Mouse (Mus musculus): ENCODE data around the gene Fut7. TPM values are rescaled to one million over a fixed set of nuclear protein-coding genes. Genes with fewer than 3 reads are reported as not detected.
A peak's percentile ranks its signal among the peaks of the same experiment; 100 is the strongest.
"Not testable (repeated sequence)": the region's sequence is repeated elsewhere in the genome, so short reads cannot be mapped to it uniquely, and the experiment has no call there.

The Fut7 gene
- under 1 TPM in 2 of 4 experiments, not detected in 2; 0.16 to 0.60 TPM for total RNA-seq (2022)

DNA sequence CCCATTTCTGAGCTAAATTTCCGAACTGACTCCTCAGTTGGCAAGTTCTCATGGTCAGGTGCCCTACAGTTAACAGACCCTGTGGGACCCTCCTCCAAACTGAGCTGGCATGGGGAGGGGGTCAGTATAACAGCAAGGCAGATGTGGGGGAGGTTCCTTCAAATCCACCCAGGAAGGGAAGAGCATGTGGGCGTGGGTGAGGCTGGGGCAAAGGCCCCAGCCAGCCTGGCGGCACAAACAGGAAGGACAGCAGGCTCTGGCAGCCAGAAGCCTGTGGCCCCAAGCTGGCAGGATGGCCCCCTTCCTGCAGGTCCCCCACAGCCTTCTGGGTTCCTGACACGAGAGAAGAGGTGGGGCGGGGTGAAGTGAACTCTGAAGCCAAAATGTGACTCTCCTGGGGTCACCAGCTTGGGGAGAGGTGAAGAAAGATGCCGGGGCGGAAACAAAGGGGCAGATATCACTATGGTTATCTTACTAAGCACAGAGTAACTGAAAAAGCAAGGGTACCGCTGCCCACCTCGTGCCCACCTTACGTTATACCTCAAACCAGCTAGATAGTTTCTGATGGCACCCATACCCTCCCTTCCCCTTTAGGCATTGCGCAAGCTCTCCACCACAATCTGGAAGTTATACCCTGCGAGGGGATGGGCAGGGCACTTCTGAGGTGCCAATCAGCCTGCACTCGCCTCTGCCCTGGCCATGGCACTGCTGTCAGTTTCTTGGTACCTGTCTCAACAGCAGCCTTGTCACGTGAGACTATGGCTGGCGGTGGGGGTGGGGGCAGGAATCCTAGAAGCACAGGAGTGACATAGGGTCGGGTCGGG, at the start of gene Fut7:
Gene Fut7, plus strand, starts transcription at position 681 of the 824 bp plus-strand sequence.
- DNase-seq (ENCODE audit: low spot score): no peak

GRCm38 (mm10) chr2:25373431-25373830, 49.6 kb upstream of the Fut7 start:
- DNase-seq (ENCODE audit: low spot score): no peak

DNA sequence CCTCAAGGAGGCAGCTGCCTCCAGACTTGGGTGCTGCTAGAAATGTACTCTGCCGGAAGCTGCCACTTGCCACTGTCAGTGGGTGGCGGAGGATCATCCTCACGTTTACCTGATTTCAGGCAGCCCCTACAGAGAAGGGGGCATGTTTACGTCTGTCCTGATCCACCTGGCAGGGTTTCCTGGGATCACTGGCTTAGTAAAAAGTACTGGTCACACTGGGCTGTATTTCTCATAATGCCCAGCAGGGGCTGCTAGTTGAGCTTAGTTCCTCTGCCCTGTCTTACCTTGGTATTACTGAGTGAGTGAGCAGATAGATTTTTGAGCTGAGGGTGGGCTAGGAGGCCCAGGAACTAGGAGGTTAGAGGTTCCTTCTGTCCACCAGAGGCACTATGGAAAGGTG, 46.5 kb upstream of the Fut7 start:
- peak; percentile 41 for DNase-seq (ENCODE audit: low spot score)

DNA sequence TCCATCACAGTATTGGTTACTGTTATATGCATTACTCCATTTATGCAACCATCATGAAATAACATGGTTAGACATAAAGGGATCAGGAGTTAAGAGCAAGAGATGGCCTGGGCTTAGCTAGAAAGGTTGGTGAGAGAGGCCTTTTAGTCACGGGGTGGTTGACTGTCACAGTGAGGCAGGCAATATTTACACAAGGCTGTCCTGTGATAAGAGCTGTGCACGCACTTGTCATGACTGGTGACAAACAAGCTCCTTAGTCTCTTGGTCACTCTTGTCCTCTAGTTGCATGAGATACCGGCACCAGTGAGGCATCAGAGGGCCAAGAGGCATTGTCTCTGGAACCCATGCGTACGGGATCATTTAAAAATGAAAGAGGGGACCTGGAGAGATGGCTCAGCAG, 38.6 kb upstream of the Fut7 start:
- no peak for DNase-seq (ENCODE audit: low spot score)

DNA sequence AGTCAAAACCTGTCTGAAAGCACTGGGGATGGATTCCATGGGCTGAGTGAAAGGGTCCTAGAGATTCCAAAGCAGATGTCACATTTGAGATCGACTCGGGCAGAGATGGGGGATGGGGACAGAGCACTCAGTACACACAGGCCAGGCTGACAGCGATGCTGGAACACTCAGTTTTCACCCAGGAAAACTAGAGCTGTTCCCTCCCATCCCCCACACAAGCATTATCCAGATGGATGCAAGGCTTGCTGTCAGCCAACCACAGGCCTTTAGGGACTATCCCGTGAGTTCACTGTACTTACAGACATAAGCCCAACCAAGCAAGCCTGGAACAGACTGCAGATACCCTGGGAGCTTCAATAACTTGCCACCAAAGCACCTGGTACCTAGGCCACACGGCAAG, 31.8 kb upstream of the Fut7 start:
- no peak for DNase-seq (ENCODE audit: low spot score)

DNA sequence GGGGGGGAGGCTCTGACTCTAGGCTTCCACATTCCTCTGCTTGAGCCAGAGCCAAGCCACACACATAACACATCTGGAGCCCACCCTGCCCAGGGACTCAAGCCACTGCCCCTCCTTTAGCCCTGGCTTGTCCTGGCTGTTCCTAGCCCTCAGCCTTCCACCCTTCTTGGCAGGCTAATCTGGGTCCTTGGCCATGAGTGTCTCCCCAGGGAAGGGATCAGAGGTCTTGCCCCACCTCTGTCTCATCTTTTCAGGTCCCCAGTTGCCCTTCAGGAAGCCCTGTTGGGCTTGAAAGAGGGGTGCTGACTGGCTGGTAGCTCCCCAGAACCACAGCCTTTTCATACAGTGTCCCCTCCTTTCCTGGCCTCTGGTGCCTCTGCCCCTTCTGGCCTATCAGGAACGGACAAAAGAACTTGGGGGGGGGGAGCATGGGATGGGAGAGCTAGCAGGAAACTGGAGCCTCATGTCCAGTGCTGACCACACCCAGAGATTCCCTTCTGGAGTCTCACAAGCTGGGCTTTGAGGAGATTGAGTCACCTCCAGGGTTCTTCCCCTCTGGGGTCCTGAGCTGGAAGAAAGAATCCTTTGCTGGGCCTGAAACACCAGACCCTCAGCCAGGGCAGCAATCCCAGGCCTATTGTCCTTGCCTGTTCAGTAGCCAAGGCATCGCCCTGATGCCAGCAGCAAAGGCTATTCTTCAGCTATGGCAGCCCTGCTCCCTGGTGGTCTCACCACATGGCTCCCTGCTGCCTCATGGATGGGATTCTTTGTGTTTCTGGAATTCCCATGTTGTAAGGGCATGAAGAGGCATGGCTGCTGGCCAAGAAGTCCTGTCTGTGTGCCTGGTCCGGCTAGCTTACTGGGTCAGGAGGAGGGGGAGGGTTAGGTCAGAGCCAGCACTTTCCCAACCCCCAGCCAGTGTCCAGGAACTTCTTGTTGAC, 28.5 kb upstream of the Fut7 start:
- DNase-seq (ENCODE audit: low spot score): peak; percentile 63

DNA sequence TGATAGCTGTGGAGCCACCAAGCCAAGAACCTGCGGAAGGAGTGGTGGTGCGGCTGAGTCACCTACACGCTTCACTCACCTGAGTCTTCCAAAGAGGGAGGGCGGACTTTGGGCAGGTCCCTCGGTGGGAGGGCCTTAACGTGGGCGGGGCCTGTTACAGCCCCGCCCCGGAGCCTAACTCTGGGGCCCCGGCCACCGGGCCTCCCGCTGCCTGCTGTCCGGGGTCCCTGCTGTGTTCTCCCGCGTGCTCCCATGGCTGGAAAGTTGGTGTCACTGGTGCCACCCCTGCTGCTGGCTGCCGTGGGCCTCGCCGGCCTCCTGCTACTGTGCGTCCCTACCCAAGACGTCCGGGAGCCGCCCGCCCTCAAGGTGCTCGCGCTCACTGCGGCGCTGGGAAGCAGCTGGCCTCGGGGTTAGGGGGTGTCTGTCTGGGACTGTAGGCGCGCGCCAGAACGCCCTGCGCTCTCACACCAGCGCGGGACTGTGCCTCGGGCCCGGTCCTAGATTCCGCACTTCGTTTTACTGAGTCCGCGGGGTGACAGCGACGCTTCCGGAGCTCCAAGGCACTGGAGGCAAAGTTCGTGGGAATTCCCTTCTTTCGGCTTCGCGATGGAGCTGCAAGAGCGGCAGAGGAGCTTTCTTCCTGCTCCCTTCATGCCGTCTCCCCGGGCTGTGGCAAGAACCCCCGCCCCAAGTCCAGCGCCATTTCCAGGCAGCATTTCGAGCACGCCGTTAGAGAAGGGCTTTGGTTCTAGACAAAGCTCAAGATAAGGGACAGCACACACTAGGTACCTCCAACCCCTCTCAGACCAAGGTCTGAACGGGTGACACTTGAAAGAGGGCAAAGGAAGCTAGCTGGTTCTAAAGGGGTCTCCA, 27.1 kb upstream of the Fut7 start, which contains the start of gene Entpd2:
Gene Entpd2, plus strand, starts transcription at position 154 of the 876 bp plus-strand sequence.
- no peak for DNase-seq (ENCODE audit: low spot score)

DNA sequence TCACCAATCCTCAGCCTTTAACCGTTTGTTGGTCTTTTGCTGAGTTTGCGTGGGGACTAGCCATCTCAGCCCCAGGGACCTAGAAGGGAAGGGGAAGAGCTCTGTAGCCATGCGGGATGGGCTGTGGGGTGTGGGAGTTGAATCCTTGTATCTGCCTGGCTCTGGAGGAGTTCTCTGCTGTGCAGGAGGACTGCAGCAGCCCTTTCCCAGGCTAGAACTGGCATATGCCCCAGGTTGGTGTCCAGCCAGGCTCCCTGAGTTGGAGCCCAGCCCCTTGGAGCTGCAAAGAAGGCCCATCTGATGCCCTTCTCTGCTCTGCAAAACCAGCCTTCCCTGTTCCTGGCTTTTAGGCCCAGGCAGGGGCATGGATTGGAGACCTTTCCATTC, 26.5 kb upstream of the Fut7 start:
- DNase-seq (ENCODE audit: low spot score): no peak

- DNase-seq (ENCODE audit: low spot score): no peak
Observed at GRCm38 (mm10) chr2:25397010-25397409, 26.1 kb upstream of the Fut7 start.

DNA sequence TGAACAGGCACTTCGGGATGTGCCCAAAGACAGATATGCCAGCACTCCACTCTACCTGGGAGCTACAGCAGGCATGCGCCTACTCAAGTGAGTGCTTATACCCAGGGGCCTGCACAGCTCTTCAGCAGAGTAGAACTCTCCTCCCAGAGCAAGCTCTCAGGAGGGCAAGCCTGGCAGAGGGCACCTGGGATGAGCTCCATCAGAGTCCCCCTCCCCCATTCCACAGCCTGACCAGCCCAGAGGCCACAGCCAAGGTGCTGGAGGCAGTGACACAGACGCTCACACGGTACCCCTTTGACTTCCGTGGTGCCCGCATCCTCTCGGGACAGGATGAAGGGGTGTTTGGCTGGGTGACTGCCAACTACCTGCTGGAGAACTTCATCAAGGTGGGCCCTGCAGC, 25.0 kb upstream of the Fut7 start:
- DNase-seq (ENCODE audit: low spot score): no peak

DNA sequence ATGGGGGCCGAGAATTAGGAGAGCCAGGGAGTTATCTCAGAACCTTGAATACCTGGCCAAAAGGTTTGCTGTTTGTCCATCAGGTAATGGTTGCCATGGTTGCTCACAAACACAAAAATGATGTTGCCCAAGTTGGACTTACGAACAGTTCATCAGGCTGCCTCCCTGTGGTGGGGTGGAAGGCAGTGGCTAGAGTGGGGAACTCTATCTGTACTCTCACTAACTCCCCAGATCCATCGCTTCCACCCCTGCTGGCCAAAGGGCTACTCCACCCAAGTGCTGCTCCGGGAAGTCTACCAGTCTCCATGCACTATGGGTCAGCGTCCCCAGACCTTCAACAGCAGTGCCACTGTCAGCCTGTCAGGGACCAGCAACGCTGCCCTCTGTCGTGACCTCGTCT, 24.0 kb upstream of the Fut7 start, which contains the start of gene Npdc1:
Gene Npdc1, plus strand, starts transcription at position 301 of the 400 bp plus-strand sequence.
- no peak for DNase-seq (ENCODE audit: low spot score)

DNA sequence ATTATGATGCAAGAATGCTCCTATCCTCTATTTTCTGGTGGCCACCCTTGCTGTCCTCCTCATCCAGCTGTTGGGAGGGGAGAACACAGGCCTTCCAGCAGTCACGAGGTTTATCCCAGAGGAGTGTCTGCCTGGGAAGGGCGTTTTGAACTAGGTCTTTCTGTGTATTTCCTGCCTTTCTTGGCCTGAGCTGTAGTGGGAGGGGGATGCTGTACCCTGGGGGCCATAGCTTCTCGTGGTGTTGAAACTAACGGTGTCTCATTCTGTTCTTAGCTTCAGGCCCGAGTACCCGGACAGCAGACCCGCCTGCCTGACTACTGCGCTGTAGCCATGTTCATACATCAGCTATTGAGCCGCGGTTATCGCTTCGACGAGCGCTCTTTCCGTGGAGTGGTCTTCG, 22.8 kb upstream of the Fut7 start:
- DNase-seq (ENCODE audit: low spot score): peak; percentile 66

- DNase-seq (ENCODE audit: low spot score): peak; percentile 51
Observed at GRCm38 (mm10) chr2:25400764-25401163, 22.3 kb upstream of the Fut7 start.

DNA sequence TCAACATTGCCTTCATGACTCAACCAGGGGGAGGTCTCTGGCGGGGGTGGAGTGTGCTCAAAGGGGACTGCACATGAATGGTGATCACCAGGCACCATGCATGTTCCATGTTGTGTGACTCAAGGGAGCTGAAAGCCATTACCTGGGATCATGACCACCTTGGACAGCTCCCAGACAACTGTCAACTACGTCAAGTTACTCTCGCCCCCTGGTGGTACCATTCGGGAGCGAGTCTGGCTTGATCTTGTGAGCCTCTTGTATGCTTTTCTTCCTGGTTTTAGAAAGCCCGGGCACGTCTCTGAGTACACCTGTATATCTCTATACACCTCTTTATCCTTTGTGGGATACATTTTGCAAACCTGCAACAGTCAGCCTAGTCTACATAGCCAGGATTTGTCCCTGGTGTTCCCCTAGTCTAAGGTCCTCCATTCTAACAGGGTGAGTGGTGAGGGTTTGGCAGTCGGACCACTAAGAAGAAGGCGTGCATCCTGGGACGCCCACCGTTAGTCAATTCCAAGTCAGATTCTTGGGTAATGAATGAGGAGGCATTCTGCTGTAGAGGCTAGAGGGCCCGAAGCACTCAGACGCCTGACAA, 20.6 kb upstream of the Fut7 start:
- peak; percentile 50 for DNase-seq (ENCODE audit: low spot score)

DNA sequence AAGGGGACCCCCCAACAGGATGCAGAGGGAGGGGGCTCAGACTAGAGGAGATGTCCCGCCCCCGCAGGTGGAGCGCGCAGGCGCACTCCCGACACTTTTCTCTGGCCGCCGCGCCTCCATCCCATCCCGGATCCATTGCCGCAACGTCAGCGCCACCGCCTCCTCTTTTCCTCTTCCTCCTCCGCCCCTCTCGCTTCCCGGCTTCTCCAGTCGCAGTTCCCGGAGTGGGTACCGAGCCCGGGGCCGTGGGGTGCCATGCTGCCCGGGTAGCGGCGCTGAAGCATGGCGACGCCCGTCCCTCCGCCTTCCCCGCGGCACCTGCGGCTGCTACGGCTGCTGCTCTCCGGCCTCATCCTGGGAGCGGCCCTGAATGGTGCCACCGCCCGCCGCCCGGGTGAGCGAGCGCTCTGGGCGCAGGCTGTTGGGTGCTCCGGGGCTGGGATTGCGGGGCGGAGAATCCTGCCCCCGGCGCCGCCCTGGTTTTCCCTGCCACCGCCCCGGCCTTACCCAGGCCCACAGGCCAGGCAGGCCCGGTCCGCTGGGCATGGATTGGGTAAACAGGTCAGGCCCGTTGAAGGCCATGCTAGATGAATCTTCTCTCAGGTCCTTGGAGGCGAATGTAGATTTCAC, 20.0 kb upstream of the Fut7 start:
- peak; percentile 79 for DNase-seq (ENCODE audit: low spot score)

- no peak for DNase-seq (ENCODE audit: low spot score)
Observed at GRCm38 (mm10) chr2:25403994-25404393, 19.1 kb upstream of the Fut7 start.

DNA sequence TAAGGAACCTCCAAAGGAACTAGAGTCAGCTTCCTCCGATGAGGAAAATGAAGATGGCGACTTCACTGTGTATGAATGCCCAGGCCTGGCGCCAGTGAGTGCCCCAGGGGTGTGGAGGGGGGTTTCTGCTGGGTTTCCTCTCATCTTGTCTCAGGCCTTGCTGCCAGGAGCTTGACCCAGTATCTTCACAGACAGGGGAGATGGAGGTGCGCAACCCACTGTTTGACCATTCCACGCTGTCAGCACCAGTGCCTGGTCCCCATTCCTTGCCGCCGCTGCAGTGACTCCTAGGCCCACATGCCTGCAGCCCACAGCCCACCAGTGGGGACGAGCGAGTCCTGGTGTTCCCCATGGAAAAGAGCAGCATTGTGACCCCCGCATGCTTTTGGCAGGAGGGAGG, 14.2 kb upstream of the Fut7 start:
- no peak for DNase-seq (ENCODE audit: low spot score)

DNA sequence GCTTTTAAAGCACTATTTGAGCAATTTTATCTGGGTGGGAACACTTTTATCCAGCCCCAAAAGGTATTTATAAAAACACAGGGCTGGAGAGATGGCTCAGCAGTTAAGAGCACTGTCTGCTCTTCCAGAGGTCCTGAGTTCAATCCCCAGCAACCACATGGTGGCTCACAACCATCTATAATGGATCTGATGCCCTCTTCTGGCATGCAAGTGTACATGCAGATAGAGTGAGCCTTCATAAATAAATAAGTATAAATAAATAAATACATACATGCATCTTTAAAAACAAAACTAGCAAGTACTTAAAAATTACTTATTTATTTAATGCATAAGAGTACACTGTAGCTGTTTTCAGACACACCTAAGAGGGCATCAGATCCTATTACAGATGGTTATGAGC, 9.6 kb upstream of the Fut7 start:
- not testable (repeated sequence) for DNase-seq (ENCODE audit: low spot score)

GRCm38 (mm10) chr2:25417426-25417825, 5.6 kb upstream of the Fut7 start:
- DNase-seq (ENCODE audit: low spot score): no peak

DNA sequence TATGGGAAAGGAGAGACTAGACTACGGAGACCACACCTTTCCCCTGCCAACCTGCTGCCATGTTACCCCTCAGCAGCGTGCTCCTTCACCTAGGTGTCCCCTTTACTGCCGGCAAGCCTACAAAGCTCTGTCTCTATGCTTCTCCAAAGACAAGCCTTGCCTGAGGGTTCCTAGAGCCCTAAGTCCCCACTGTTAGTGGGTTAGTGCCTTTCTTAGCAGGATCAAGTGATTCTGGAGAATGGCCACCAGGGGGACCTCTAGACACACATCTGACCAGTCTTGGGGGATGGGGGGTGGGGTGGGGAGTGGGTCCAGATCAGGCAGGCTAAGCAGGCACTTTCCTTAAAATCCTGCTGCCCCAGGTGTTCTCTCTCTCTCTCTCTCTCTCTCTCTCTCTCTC, 1.2 kb upstream of the Fut7 start:
- DNase-seq (ENCODE audit: low spot score): no peak

GRCm38 (mm10) chr2:25423626-25424025, 559 bp downstream of the Fut7 start:
- DNase-seq (ENCODE audit: low spot score): no peak

Data from heart, adult 8-10 months (tissue).